21 mouse cellular contexts compared by ENCODE assay signal in genomic region chr3:86317636-86318035, GRCm38 (mm10).
A peak's percentile ranks its signal among the peaks of the same experiment; 100 is the strongest.
DNase-seq lines count a peak whose midpoint lies in the region; ATAC-seq and TF ChIP-seq lines count a peak whose summit lies in the region.
"Had no signal": no experiment of that assay in that cellular context is flagged by ENCODE, and none has a peak within 500 bp of the region (broad histone marks: within the 10 kb centered on the region; RNA-seq: fewer than 3 reads in every experiment).

No protein-coding gene starts in this region.

- peaks cover 4% of the 10 kb centered on the region for H3K4me1 ChIP-seq in G1E (ENCODE audit: insufficient read depth, low read depth, low read length)
- no peaks in the 10 kb centered on the region for H3K4me1 ChIP-seq in cerebellum, adult 2 months (ENCODE audit: control insufficient read depth, insufficient read depth, low read length)
- H3K4me1 ChIP-seq: embryonic facial prominence, embryonic 12.5 days; embryonic facial prominence, embryonic 15.5 days; hindbrain, embryonic 12.5 days; hindbrain, embryonic 15.5 days had no signal

- no peak overlapping the region for H3K4me3 ChIP-seq in G1E (ENCODE audit: low read depth, low read length)
- H3K4me3 ChIP-seq in cerebellum, adult 2 months (replicated peaks; ENCODE audit: insufficient read depth, low read depth, low read length), result no peak overlapping the region
- H3K4me3 ChIP-seq: embryonic facial prominence, embryonic 12.5 days; embryonic facial prominence, embryonic 15.5 days; gastrocnemius, adult 2 months; hindbrain, embryonic 12.5 days; hindbrain, embryonic 15.5 days had no signal

- H3K36me3 ChIP-seq in G1E (replicated peaks), result peaks cover 23% of the 10 kb centered on the region
- peaks cover 9% of the 10 kb centered on the region for H3K36me3 ChIP-seq in splenic B cell, adult 2 months (ENCODE audit: control insufficient read depth, insufficient read depth, low read length, poor library complexity, severe bottlenecking)
- H3K36me3 ChIP-seq: embryonic facial prominence, embryonic 12.5 days; embryonic facial prominence, embryonic 15.5 days; hindbrain, embryonic 12.5 days; hindbrain, embryonic 15.5 days had no signal

- no peak overlapping the region for H3K27ac ChIP-seq in cerebellum, adult 2 months (ENCODE audit: insufficient read depth, low read length)
- H3K27ac ChIP-seq: embryonic facial prominence, embryonic 12.5 days; embryonic facial prominence, embryonic 15.5 days; gastrocnemius, adult 2 months; hindbrain, embryonic 12.5 days; hindbrain, embryonic 15.5 days had no signal

- no peaks in the 10 kb centered on the region for H3K9me3 ChIP-seq in G1E (replicated peaks)
- H3K9me3 ChIP-seq: embryonic facial prominence, embryonic 12.5 days; embryonic facial prominence, embryonic 15.5 days; hindbrain, embryonic 12.5 days; hindbrain, embryonic 15.5 days had no signal

- no peak for TF ChIP-seq CTCF in G1E (IDR thresholded peaks at IDR 0.05; ENCODE audit: low read depth, low read length)
- TF ChIP-seq CTCF in cerebellum, adult 2 months (IDR thresholded peaks at IDR 0.05; ENCODE audit: borderline replicate concordance, insufficient read depth, low read depth, low read length), result no peak

- DNase-seq in 416B (ENCODE audit: low read depth), result peak; percentile 64
- no peak for DNase-seq in G1E (ENCODE audit: low spot score)
- peak; percentile 7 for DNase-seq in c-Kit-positive CD71-negative TER-119-negative erythroid progenitor cells, embryonic 14.5 days (ENCODE audit: low read depth)
- DNase-seq in splenic B cell, adult 2 months (ENCODE audit: low read depth, low spot score), result peak; percentile 5
- no peak for DNase-seq in cerebellum, adult 2 months
- DNase-seq in thymus, postnatal 4 days, result no peak
- DNase-seq in adrenal gland, postnatal 36 days, result no peak
- DNase-seq: adrenal gland, adult 8-10 months; cerebellum, adult 11-12 months; cerebellum, adult 9-10 months; cerebellum, postnatal 14 days; forebrain, postnatal 0 days; gastrocnemius, adult 2 months; gastrocnemius, postnatal 14 days; heart, adult 11 months had no signal

- H3K27me3 ChIP-seq in G1E (ENCODE audit: insufficient read depth, low read length), result no peaks in the 10 kb centered on the region
- no peaks in the 10 kb centered on the region for H3K27me3 ChIP-seq in splenic B cell, adult 2 months (ENCODE audit: control insufficient read depth, insufficient read depth, low read length, poor library complexity, severe bottlenecking)
- H3K27me3 ChIP-seq in cerebellum, adult 2 months (ENCODE audit: control insufficient read depth, insufficient read depth, low read length), result no peaks in the 10 kb centered on the region
- H3K27me3 ChIP-seq: embryonic facial prominence, embryonic 12.5 days; embryonic facial prominence, embryonic 15.5 days; hindbrain, embryonic 12.5 days; hindbrain, embryonic 15.5 days had no signal

- TF ChIP-seq POLR2A in cerebellum, adult 2 months (IDR thresholded peaks at IDR 0.05; ENCODE audit: borderline replicate concordance, insufficient read depth, low read length), result no peak

- ATAC-seq in G1E (ENCODE audit: extremely low read depth, insufficient number of reproducible peaks, low FRiP score, poor library complexity, severe bottlenecking), result peak; percentile 45; the same call in 1 of the 2 replicates
- ATAC-seq: activated CD4-positive, CD25-positive, alpha-beta regulatory T cell, adult 4 months; forebrain, embryonic 14.5 days; forebrain, postnatal 0 days had no signal

- WGBS in cerebellum, adult 2 months, result 90% methylated on average over 5 of the region's 5 CpGs

Comparison
In these comparisons a context has a peak if more than half of its experiments do, and no peak if none do; other contexts are left out.
1. DNase-seq: peak in 416B (single experiment), c-Kit-positive CD71-negative TER-119-negative erythroid progenitor cells, embryonic 14.5 days (single experiment) and splenic B cell, adult 2 months (single experiment); none in G1E (single experiment), cerebellum, adult 2 months (0 of 2), thymus, postnatal 4 days (single experiment) and adrenal gland, postnatal 36 days (0 of 2).